18 mouse cellular contexts compared by ENCODE assay signal in genomic region chr5:67595629-67596028, GRCm38 (mm10). TPM values are rescaled to one million over a fixed set of nuclear protein-coding genes. Genes with fewer than 3 reads are reported as not detected.
"Had no signal": no experiment of that assay in that cellular context is flagged by ENCODE, and none has a peak within 500 bp of the region (broad histone marks: within the 10 kb centered on the region; RNA-seq: fewer than 3 reads in every experiment).

No protein-coding gene starts in this region.

- H3K4me1 ChIP-seq: midbrain, embryonic 10.5 days; midbrain, embryonic 12.5 days; neural tube, embryonic 15.5 days had no signal

- H3K9ac ChIP-seq: lung, embryonic 14.5 days; midbrain, embryonic 12.5 days; neural tube, embryonic 13.5 days; neural tube, embryonic 15.5 days had no signal

- DNase-seq: lung, embryonic 14.5 days; lung, postnatal 10 days; lung, postnatal 4 days; midbrain, embryonic 14.5 days; retina, postnatal 1 day; right cerebral cortex, adult 18-20 months; right cerebral cortex, postnatal 25 days; right cerebral cortex, postnatal 4 days; spleen, adult 18-20 months; thymus, adult 18-20 months; thymus, postnatal 14 days; thymus, postnatal 36 days had no signal

- H3K4me3 ChIP-seq: midbrain, embryonic 10.5 days; midbrain, embryonic 12.5 days; myocyte; neural tube, embryonic 13.5 days; neural tube, embryonic 15.5 days had no signal

- ATAC-seq: midbrain, embryonic 16.5 days had no signal

- H3K36me3 ChIP-seq: midbrain, embryonic 10.5 days; midbrain, embryonic 12.5 days; neural tube, embryonic 13.5 days; neural tube, embryonic 15.5 days had no signal

- H3K9me3 ChIP-seq: midbrain, embryonic 10.5 days; midbrain, embryonic 12.5 days; neural tube, embryonic 13.5 days; neural tube, embryonic 15.5 days had no signal

- H3K4me2 ChIP-seq: lung, embryonic 14.5 days; midbrain, embryonic 12.5 days; neural tube, embryonic 13.5 days; neural tube, embryonic 15.5 days had no signal

- H3K27me3 ChIP-seq: neural tube, embryonic 15.5 days had no signal

- H3K27ac ChIP-seq: midbrain, embryonic 10.5 days; midbrain, embryonic 12.5 days; neural tube, embryonic 13.5 days; neural tube, embryonic 15.5 days had no signal

RNA-seq across cellular contexts. Expression of gene Shisa3, which starts 12.1 kb away (rescaled TPM):
- polyA plus RNA-seq: myocyte had no signal
